Comparison of ENCODE assay signal across 8 mouse cellular contexts in the genomic region with DNA sequence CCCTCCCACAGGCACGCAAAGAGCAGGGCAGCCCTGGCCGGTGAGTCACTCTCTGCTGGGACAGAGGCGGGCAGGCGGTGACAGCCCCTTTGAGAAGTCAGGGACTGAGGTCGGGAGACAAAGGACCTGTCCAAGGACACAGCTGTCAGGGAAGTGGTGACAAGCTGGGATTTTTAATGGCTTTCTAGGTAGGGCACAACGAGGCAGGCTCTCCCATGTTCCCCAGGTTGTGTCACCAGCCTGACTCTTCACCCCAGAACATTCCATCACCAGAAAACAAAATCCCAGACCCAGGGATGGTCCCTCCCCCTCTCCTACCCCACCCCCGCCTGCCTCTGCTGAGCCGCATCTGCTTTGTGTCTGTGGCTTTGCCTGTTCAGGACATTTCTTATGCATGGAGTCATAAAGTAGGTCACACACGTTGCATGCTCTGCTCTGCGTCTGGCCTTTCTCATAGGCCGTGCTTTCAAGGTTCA. TPM values are rescaled to one million over a fixed set of nuclear protein-coding genes. Genes with fewer than 3 reads are reported as not detected.
A peak's percentile ranks its signal among the peaks of the same experiment; 100 is the strongest.
DNase-seq lines count a peak whose midpoint lies in the region; ATAC-seq lines count a peak whose summit lies in the region.

No protein-coding gene starts in this region.

- peaks cover 6% of the 10 kb centered on the region; the same call in 1 of the 2 replicates for H3K4me1 ChIP-seq in kidney, embryonic 14.5 days (ENCODE audit: control insufficient read depth, insufficient read depth, low read length)
- peaks cover 22% of the 10 kb centered on the region for H3K4me1 ChIP-seq in heart, embryonic 13.5 days
- peaks cover 9% of the 10 kb centered on the region; the same call in 1 of the 2 replicates for H3K4me1 ChIP-seq in stomach, embryonic 14.5 days (ENCODE audit: control insufficient read depth, insufficient read depth, low read length)

- ATAC-seq in kidney, embryonic 14.5 days (ENCODE audit: low FRiP score, low TSS enrichment) = peak; percentile 51; the same call in 1 of the 2 replicates
- ATAC-seq in heart, embryonic 13.5 days (ENCODE audit: extremely low read depth, insufficient number of reproducible peaks, low FRiP score, low TSS enrichment) = peak; percentile 61
- ATAC-seq in stomach, embryonic 14.5 days (ENCODE audit: insufficient number of reproducible peaks, insufficient read depth, low FRiP score, low read depth) = peak; percentile 38; the same call in 1 of the 2 replicates

- H3K27me3 ChIP-seq in kidney, embryonic 14.5 days (ENCODE audit: control insufficient read depth, insufficient read depth, low read length) = no peaks in the 10 kb centered on the region
- H3K27me3 ChIP-seq in heart, embryonic 13.5 days (replicated peaks) = 0 out of 2 replicates have a peak, but pooled peaks cover 2% of the 10 kb centered on the region
- H3K27me3 ChIP-seq in stomach, embryonic 14.5 days (ENCODE audit: control insufficient read depth, insufficient read depth, low read length) = no peaks in the 10 kb centered on the region

- no peak overlapping the region for H3K9ac ChIP-seq in kidney, embryonic 14.5 days (ENCODE audit: low read depth, low read length)
- H3K9ac ChIP-seq in heart, embryonic 13.5 days = 0 out of 2 replicates have a peak overlapping the region, but pooled peaks have one; percentile 1
- H3K9ac ChIP-seq in stomach, embryonic 14.5 days (replicated peaks; ENCODE audit: low read depth, low read length) = no peak overlapping the region

- WGBS in kidney, embryonic 14.5 days = 21% methylated on average over 11 of the region's 11 CpGs
- 8% methylated on average over 11 of the region's 11 CpGs for WGBS in heart, embryonic 13.5 days
- 21% methylated on average over 11 of the region's 11 CpGs for WGBS in stomach, embryonic 14.5 days

- no peaks in the 10 kb centered on the region for H3K36me3 ChIP-seq in kidney, embryonic 14.5 days (ENCODE audit: control insufficient read depth, insufficient read depth, low read length)
- H3K36me3 ChIP-seq in heart, embryonic 13.5 days = no peaks in the 10 kb centered on the region
- no peaks in the 10 kb centered on the region for H3K36me3 ChIP-seq in stomach, embryonic 14.5 days (ENCODE audit: control insufficient read depth, insufficient read depth, low read length)

- H3K4me2 ChIP-seq in kidney, embryonic 14.5 days (replicated peaks; ENCODE audit: low read depth, low read length) = no peak overlapping the region
- H3K4me2 ChIP-seq in heart, embryonic 13.5 days = peak overlapping the region; percentile 31
- H3K4me2 ChIP-seq in stomach, embryonic 14.5 days (replicated peaks; ENCODE audit: low read depth, low read length) = no peak overlapping the region

- H3K27ac ChIP-seq in kidney, embryonic 14.5 days (ENCODE audit: low read depth, low read length) = 0 out of 2 replicates have a peak overlapping the region, but pooled peaks have one; percentile 1
- H3K27ac ChIP-seq in heart, embryonic 13.5 days (replicated peaks) = peak overlapping the region; percentile 89
- peak overlapping the region; percentile 27; the same call in 1 of the 2 replicates for H3K27ac ChIP-seq in stomach, embryonic 14.5 days (ENCODE audit: low read length)

- no peak for DNase-seq in kidney, postnatal 36 days
- DNase-seq in adipocyte (ENCODE audit: low spot score) = peak; percentile 57
- DNase-seq in right cerebral cortex, postnatal 25 days = no peak
- no peak for DNase-seq in ovary, postnatal 14 days (ENCODE audit: low spot score)
- no peak for DNase-seq in urinary bladder, postnatal 10 days (ENCODE audit: low spot score)

- H3K4me3 ChIP-seq in kidney, embryonic 14.5 days (ENCODE audit: low read length) = no peak overlapping the region
- H3K4me3 ChIP-seq in heart, embryonic 13.5 days = no peak overlapping the region
- H3K4me3 ChIP-seq in stomach, embryonic 14.5 days (ENCODE audit: low read depth, low read length) = no peak overlapping the region

- H3K9me3 ChIP-seq in kidney, embryonic 14.5 days (ENCODE audit: control insufficient read depth, low read length) = no peaks in the 10 kb centered on the region
- H3K9me3 ChIP-seq in heart, embryonic 13.5 days = no peaks in the 10 kb centered on the region
- H3K9me3 ChIP-seq in stomach, embryonic 14.5 days (ENCODE audit: control insufficient read depth, low read depth, low read length) = no peaks in the 10 kb centered on the region

RNA-seq across cellular contexts. Expression of gene Snai1, which starts 15.0 kb away (rescaled TPM):
- 40.4 and 40.8 TPM in 2 replicates for polyA plus RNA-seq in kidney, embryonic 14.5 days (2014; fragmentation: Nextera tagmentation; extraction: Ambion mirVana)
- 17.3 and 17.6 TPM in 2 replicates for polyA plus RNA-seq in heart, embryonic 13.5 days (2015; fragmentation: Nextera tagmentation; extraction: Ambion mirVana)
- 11.6 and 12.9 TPM in 2 replicates for polyA plus RNA-seq in stomach, embryonic 14.5 days (2014; fragmentation: Nextera tagmentation; extraction: Ambion mirVana)

Comparison
In these comparisons a context has a peak if more than half of its experiments do, and no peak if none do; other contexts are left out.
1. H3K27ac ChIP-seq: peak in every context shown above with its lines; median percentile 89 in heart, embryonic 13.5 days; 27 in stomach, embryonic 14.5 days; 1 in kidney, embryonic 14.5 days.